14 mouse cellular contexts compared by ENCODE assay signal in genomic region chr3:145498127-145498526, GRCm38 (mm10).
"Had no signal": no experiment of that assay in that cellular context is flagged by ENCODE, and none has a peak within 500 bp of the region (broad histone marks: within the 10 kb centered on the region; RNA-seq: fewer than 3 reads in every experiment).

No protein-coding gene starts in this region.

- H3K4me1 ChIP-seq: intestine, embryonic 15.5 days; kidney, embryonic 15.5 days; limb, embryonic 10.5 days; liver, embryonic 15.5 days; lung, embryonic 15.5 days; midbrain, embryonic 15.5 days; neural tube, embryonic 13.5 days; stomach, embryonic 15.5 days had no signal

- DNase-seq: kidney, adult 18-20 months; kidney, postnatal 14 days; right cerebral cortex, postnatal 4 days; thymus, postnatal 36 days had no signal

- H3K27ac ChIP-seq: intestine, embryonic 15.5 days; kidney, embryonic 15.5 days; left cerebral cortex, adult 2 months; limb, embryonic 10.5 days; liver, embryonic 15.5 days; lung, embryonic 15.5 days; midbrain, embryonic 15.5 days; neural tube, embryonic 13.5 days; stomach, embryonic 15.5 days had no signal

- H3K9ac ChIP-seq: intestine, embryonic 15.5 days; kidney, embryonic 15.5 days; liver, embryonic 15.5 days; lung, embryonic 15.5 days; midbrain, embryonic 15.5 days; neural tube, embryonic 13.5 days; stomach, embryonic 15.5 days had no signal

- H3K4me2 ChIP-seq: intestine, embryonic 15.5 days; kidney, embryonic 15.5 days; liver, embryonic 11.5 days; liver, embryonic 15.5 days; lung, embryonic 15.5 days; midbrain, embryonic 15.5 days; neural tube, embryonic 13.5 days; stomach, embryonic 15.5 days had no signal

- H3K9me3 ChIP-seq: intestine, embryonic 15.5 days; kidney, embryonic 15.5 days; limb, embryonic 10.5 days; liver, embryonic 15.5 days; lung, embryonic 15.5 days; midbrain, embryonic 15.5 days; neural tube, embryonic 13.5 days; stomach, embryonic 15.5 days had no signal

- H3K27me3 ChIP-seq: intestine, embryonic 15.5 days; kidney, embryonic 15.5 days; liver, embryonic 15.5 days; lung, embryonic 15.5 days; midbrain, embryonic 15.5 days; neural tube, embryonic 13.5 days; stomach, embryonic 15.5 days had no signal

- ATAC-seq: intestine, embryonic 15.5 days; midbrain, embryonic 15.5 days had no signal

- H3K36me3 ChIP-seq: intestine, embryonic 15.5 days; kidney, embryonic 15.5 days; limb, embryonic 10.5 days; liver, embryonic 15.5 days; lung, embryonic 15.5 days; midbrain, embryonic 15.5 days; neural tube, embryonic 13.5 days; stomach, embryonic 15.5 days had no signal

- H3K4me3 ChIP-seq: intestine, embryonic 15.5 days; kidney, embryonic 15.5 days; left cerebral cortex, adult 2 months; limb, embryonic 10.5 days; liver, embryonic 15.5 days; lung, embryonic 15.5 days; midbrain, embryonic 15.5 days; neural tube, embryonic 13.5 days; stomach, embryonic 15.5 days had no signal
